Mouse (Mus musculus) olfactory bulb, adult 2 months (tissue): ENCODE data around the gene Rora.

Experiments used
- CTCF ChIP-seq: fragments of 200-500 bp; IDR thresholded peaks from 2 replicates; pipeline ENCODE4 v1.5.1; 2012; ENCODE audit warnings: low read depth, mild to moderate bottlenecking, low read length, moderate library complexity; ENCODE audit not compliant: insufficient read depth
- POLR2A ChIP-seq: fragments of 200-500 bp; IDR thresholded peaks from 2 replicates; pipeline ENCODE4 v1.6.1; 2012; ENCODE audit warnings: mild to moderate bottlenecking, low read depth, low read length, moderate library complexity; ENCODE audit not compliant: insufficient read depth

- TF ChIP-seq CTCF (no peak), POLR2A (no peak)
These were observed 778.4 kb downstream of the Rora start for GRCm38 (mm10) chr9:69431863-69432555.
